Mouse (Mus musculus): ENCODE measurements around the gene Cnst. TPM values are rescaled to one million over a fixed set of nuclear protein-coding genes. Genes with fewer than 3 reads are reported as not detected.

The Cnst gene
- polyA plus RNA-seq, 1 experiment from 2014 or later = 32.9 TPM

DNA sequence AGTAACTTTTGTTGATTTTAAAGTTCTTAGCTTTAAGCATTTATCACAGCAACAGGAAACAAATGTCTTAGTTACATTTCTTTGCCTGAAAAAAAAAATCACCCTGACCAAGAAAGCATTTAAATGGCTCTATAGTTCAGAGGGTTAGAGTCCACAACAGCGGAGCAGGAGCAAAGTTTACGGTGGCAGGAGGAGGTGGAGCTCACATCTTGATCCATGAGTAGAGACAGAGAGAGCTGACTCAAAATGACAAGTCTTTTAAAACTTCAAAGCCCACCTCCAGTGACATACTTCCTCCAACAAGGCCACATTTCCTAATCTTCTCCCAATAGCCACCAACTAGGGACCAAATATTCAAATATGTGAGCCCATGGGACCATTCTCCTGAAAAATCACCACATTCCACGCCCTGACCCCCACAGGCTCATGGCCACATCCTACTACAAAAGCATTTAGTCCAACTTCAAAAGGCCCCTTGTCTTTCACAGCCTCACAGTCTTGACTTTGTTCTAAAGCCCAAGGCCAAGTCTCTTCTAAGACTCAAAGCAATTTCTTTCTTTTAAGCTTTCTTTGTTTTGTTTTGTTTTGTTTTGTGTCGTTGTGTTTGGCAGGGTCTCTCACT is 118.2 kb downstream of the Cnst start:
- H3K9me3 ChIP-seq = no peaks in the 10 kb centered on the region
- H3K36me3 ChIP-seq = no peaks in the 10 kb centered on the region
- H3K4me1 ChIP-seq (replicated peaks) = peaks cover 20% of the 10 kb centered on the region
- H3K9ac ChIP-seq = no peak overlapping the region
- H3K4me3 ChIP-seq = no peak overlapping the region
- H3K27ac ChIP-seq (replicated peaks) = no peak overlapping the region
- 51% methylated on average over 4 of the region's 4 CpGs for WGBS
- no peak overlapping the region for H3K4me2 ChIP-seq
- no peak for ATAC-seq (ENCODE audit: low read depth)
- no peaks in the 10 kb centered on the region for H3K27me3 ChIP-seq

DNA sequence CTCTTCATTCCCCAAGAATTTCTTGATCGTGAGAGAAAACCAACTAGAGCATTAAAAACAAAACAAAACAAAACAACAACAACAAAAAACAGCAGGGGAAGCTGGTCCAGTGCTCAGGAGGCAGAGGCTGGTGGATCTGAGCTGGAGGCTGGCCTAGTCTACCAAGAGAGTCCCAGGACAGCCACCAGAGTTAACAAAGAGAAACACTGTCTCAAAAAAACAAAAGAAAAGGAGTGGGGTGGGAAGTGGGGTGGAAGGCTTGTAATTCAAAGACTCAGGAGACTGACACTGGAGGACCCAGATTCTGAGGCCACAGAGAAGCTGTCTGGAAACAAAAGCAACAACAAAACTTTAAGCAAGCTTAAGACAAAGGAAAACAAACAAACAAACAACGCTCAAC is 120.8 kb downstream of the Cnst start:
- H3K4me2 ChIP-seq = peak overlapping the region; percentile 74
- WGBS = 53% methylated on average over 2 of the region's 2 CpGs
- H3K27me3 ChIP-seq = no peaks in the 10 kb centered on the region
- H3K27ac ChIP-seq (replicated peaks) = peak overlapping the region; percentile 90; the same call in 1 of the 2 replicates
- peak overlapping the region; percentile 69 for H3K4me3 ChIP-seq
- H3K9ac ChIP-seq = peak overlapping the region; percentile 83; the same call in 1 of the 2 replicates
- H3K4me1 ChIP-seq (replicated peaks) = peaks cover 30% of the 10 kb centered on the region
- peaks cover 9% of the 10 kb centered on the region for H3K36me3 ChIP-seq
- ATAC-seq (ENCODE audit: low read depth) = no peak
- no peaks in the 10 kb centered on the region for H3K9me3 ChIP-seq

DNA sequence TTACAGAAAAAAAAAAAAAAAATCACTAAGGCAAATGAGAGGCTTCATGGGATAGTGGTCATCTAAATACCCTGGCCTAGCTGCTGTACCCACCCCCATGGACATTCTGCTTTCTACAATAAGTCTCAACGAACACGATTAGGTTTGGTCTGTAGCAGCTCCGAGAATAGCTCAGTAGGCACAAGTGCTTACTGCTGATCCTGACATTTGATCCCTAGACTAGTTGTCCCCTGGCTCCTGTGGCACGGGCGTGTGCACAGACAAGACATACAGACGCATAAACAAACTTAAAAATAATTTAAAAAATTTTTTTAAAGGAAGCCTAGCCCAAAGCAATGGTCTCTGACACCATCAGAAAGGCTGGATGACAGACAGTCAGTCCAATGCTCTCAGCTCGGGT is 121.3 kb downstream of the Cnst start:
- Histone ChIP-seq H3K4me3 (peak overlapping the region; percentile 69), H3K9me3 (no peaks in the 10 kb centered on the region), H3K4me1 (replicated peaks) (peaks cover 30% of the 10 kb centered on the region), H3K4me2 (peak overlapping the region; percentile 74), H3K9ac (peak overlapping the region; percentile 83), H3K27ac (replicated peaks) (peak overlapping the region; percentile 90), H3K27me3 (no peaks in the 10 kb centered on the region), H3K36me3 (peaks cover 14% of the 10 kb centered on the region)
- ATAC-seq (ENCODE audit: low read depth) = peak; percentile 5; the same call in 1 of the 2 replicates
- WGBS = 4% methylated on average over 7 of the region's 7 CpGs

DNA sequence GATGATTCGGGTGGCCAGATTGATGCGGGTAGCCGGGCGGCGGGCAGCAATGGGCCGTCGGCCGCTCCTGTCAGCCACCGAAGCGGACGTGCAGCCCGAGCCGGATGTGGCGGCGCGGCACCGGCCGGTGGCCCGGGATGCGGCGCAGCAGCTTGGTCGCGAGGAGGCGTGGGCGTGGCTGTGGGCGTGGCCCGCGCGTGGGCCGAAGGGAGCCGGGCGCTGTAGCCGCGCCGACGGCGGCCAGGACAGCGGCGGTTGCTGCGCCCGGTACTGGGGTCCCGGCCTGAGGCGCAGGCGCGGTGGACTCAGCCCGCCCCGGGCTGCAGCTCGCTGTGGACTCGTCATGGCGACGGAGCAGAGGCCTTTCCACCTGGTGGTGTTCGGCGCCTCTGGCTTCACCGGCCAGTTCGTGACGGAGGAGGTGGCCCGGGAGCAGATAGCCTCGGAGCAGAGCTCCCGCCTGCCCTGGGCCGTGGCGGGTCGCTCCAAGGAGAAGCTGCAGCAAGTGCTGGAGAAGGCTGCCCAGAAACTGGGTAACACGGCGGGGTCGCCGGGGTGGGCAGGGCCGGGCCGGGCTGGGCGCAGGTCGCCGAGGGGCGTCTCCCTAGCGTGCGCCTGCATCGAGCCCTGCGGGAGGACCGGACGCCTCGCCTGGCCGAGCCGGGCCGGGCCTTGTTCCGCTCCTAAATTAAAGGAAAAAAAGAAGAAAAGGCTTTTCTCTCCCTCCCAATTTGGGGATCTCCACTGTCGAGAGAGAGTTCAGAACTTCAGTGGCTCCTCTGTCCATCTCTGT is 122.0 kb downstream of the Cnst start, which contains the start of gene Sccpdh:
Gene Sccpdh (plus strand): TSS at position 198 of the 793 bp plus-strand sequence.
- Histone ChIP-seq H3K36me3 (peaks cover 21% of the 10 kb centered on the region), H3K9ac (peak within 1 kb of the TSS; percentile 83), H3K4me2 (peak within 1 kb of the TSS; percentile 74), H3K27me3 (no peaks in the 10 kb centered on the region), H3K9me3 (no peaks in the 10 kb centered on the region), H3K27ac (replicated peaks) (peak within 1 kb of the TSS; percentile 90), H3K4me1 (replicated peaks) (peaks cover 30% of the 10 kb centered on the region), H3K4me3 (peak within 1 kb of the TSS; percentile 69)
- ATAC-seq (ENCODE audit: low read depth) = peak; percentile 98
- under 1% methylated on average over 80 of the region's 84 CpGs for WGBS

DNA sequence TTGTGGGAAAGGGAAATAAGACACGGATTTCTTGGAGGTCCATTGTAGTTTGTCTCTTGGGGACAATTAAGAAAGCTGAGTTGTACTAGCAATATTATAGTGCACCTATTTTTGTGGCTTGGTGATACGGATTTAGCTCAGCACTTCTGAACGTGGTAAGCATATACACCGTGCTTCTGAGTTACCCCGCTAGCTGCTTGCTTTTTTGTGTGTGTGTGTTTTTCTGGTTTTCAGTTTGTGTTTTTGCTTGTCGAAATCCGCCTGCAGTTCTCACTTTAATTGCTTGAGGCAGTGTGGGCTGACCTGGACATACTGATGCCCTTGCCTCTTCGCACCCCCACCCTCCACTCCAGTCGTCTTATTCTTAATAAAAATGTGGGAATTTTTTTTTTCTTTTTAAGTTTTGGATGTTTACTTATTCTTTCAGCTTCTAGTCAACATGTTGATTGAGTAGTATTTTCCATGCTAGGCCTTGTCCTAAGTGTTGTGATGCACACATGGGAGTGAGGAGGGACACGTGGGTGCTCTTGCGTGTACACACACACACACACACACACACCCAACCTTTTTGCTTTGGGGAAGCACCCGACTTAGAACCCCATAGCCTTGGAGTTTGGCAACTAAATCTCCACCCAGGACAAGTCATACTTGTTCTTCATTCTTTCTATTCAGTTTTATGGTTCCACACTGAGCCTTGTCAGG is 122.8 kb downstream of the Cnst start:
- H3K27ac ChIP-seq (replicated peaks) = peak overlapping the region; percentile 90
- peak overlapping the region; percentile 74 for H3K4me2 ChIP-seq
- H3K4me1 ChIP-seq (replicated peaks) = peaks cover 30% of the 10 kb centered on the region
- peak overlapping the region; percentile 69 for H3K4me3 ChIP-seq
- no peak for ATAC-seq (ENCODE audit: low read depth)
- 13% methylated on average over 12 of the region's 12 CpGs for WGBS
- H3K9ac ChIP-seq = peak overlapping the region; percentile 83
- no peaks in the 10 kb centered on the region for H3K9me3 ChIP-seq
- no peaks in the 10 kb centered on the region for H3K27me3 ChIP-seq
- peaks cover 29% of the 10 kb centered on the region for H3K36me3 ChIP-seq

DNA sequence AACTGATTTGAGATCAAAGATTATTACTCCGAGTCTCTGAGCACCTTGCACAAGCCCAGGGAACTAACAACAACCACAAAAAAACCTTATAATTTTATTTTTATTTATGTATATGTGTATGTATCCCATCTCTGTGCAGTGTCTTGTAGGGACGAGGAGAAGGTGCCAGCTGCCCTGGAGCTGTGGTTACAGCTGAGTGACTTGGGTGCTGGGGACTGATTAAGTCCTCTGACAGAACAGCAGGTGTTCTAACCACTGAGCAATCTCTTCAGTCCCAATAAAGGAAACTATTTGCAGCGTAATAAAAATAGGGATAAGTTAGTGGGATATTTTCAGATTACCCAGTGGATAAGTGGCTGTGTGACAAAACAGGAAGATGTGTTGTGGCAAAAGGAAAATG is 128.2 kb downstream of the Cnst start:
- Histone ChIP-seq H3K4me2 (no peak overlapping the region), H3K27me3 (no peaks in the 10 kb centered on the region), H3K9ac (no peak overlapping the region), H3K36me3 (peaks cover 71% of the 10 kb centered on the region), H3K27ac (replicated peaks) (no peak overlapping the region), H3K4me3 (no peak overlapping the region), H3K9me3 (no peaks in the 10 kb centered on the region), H3K4me1 (replicated peaks) (peaks cover 11% of the 10 kb centered on the region)
- ATAC-seq (ENCODE audit: low read depth) = no peak
- 87% methylated on average over 3 of the region's 3 CpGs for WGBS

DNA sequence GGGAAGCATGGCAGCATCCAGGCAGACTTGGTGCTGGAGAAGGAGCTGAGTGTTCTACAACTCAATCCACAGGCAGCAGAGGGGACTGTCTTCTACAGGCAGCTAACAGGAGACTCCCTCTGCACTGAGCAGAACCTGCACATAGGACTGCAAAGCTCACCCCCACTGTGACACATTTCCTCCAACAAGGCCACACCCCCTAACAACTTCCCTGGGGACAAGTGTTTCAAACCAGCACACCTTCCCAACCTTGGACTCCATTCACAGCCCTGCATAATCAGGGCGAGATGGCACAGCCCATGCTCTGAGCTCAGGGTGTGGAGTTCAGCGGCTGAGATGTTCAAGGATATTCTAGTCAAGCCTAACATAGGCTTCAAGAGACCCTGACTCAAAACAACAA is 130.9 kb downstream of the Cnst start:
- no peak overlapping the region for H3K4me3 ChIP-seq
- no peaks in the 10 kb centered on the region for H3K9me3 ChIP-seq
- no peak overlapping the region for H3K4me2 ChIP-seq
- H3K4me1 ChIP-seq (replicated peaks) = no peaks in the 10 kb centered on the region
- H3K27me3 ChIP-seq = no peaks in the 10 kb centered on the region
- 92% methylated on average over 2 of the region's 2 CpGs for WGBS
- no peak overlapping the region for H3K27ac ChIP-seq (replicated peaks)
- H3K36me3 ChIP-seq = peaks cover 85% of the 10 kb centered on the region
- no peak overlapping the region for H3K9ac ChIP-seq
- no peak for ATAC-seq (ENCODE audit: low read depth)

Other genes starting within 250 kb of the Cnst start
- 19.7 and 19.8 TPM in 2 replicates for gene Smyd3, start 28.3 kb upstream of the Cnst start, polyA plus RNA-seq (2015; fragmentation: Nextera tagmentation; extraction: Ambion mirVana)
- gene Tfb2m, start 103 bp upstream of the Cnst start, polyA plus RNA-seq (2015; fragmentation: Nextera tagmentation; extraction: Ambion mirVana) = 33.9 and 35.5 TPM in 2 replicates
- gene Sccpdh, start 121.8 kb downstream of the Cnst start, polyA plus RNA-seq (2015; fragmentation: Nextera tagmentation; extraction: Ambion mirVana) = 156 and 157 TPM in 2 replicates
- not detected in 2 replicates for gene Kif28, start 198.9 kb downstream of the Cnst start, polyA plus RNA-seq (2015; fragmentation: Nextera tagmentation; extraction: Ambion mirVana)

Measured in neural tube, embryonic 13.5 days (tissue).